Mouse (Mus musculus) liver, embryonic 16.5 days (tissue): ENCODE measurements at regions not wholly inside any gene's neighbourhood (a gene's known extent, or its start where the extent isn't known, plus 50 kb on each side); places are given as distances from the start of the nearest gene placed in this dataset.

Experiments
- ATAC-seq: fragments of 200-750 bp; cut with Nextera tagmentation; 2 replicates; pipeline ENCODE4 v1.8.0; 2017; ENCODE audit warnings: low read depth, mild to moderate bottlenecking, moderate number of reproducible peaks, moderate library complexity
- H3K27ac ChIP-seq: fragments of 300-500 bp; sonication (generic); 2 replicates; pipeline ENCODE4 v1.5.1; 2014; ENCODE audit warnings: mild to moderate bottlenecking, low read length
- H3K27me3 ChIP-seq: fragments of 300-500 bp; sonication (generic); 2 replicates; pipeline ENCODE4 v1.6.1; 2014; ENCODE audit warnings: low read depth, low read length, mixed read lengths; ENCODE audit not compliant: control insufficient read depth, insufficient read depth
- H3K36me3 ChIP-seq: fragments of 300-500 bp; sonication (generic); 2 replicates; pipeline ENCODE4 v1.6.1; 2014; ENCODE audit warnings: mild to moderate bottlenecking; ENCODE audit not compliant: control insufficient read depth, insufficient read depth
- H3K4me1 ChIP-seq: fragments of 300-500 bp; sonication (generic); 2 replicates; pipeline ENCODE4 v1.6.1; 2014; ENCODE audit warnings: low read depth, low read length, mixed read lengths; ENCODE audit not compliant: control insufficient read depth
- H3K4me2 ChIP-seq: fragments of 300-500 bp; sonication (generic); 2 replicates; pipeline ENCODE4 v1.6.1; 2014; ENCODE audit warnings: low read depth, low read length, mixed read lengths
- H3K4me3 ChIP-seq: fragments of 300-500 bp; sonication (generic); 2 replicates; pipeline ENCODE4 v1.5.1; 2014; ENCODE audit warnings: low read depth, mild to moderate bottlenecking, low read length
- H3K9ac ChIP-seq: fragments of 300-500 bp; sonication (generic); 2 replicates; pipeline ENCODE4 v1.6.1; 2014; ENCODE audit warnings: low read depth, low read length
- H3K9me3 ChIP-seq: fragments of 300-500 bp; sonication (generic); replicated peaks from 2 replicates; pipeline ENCODE4 v1.6.1; 2016; ENCODE audit warnings: low read length; ENCODE audit not compliant: control insufficient read depth
- WGBS: fragments of 180-500 bp; shearing (Covaris S2); extraction: QIAGEN DNeasy Blood & Tissue Kit; methylation state at CpG from one replicate; pipeline ENCODE4 v1.1.7; 2014; ENCODE audit not compliant: insufficient replicate concordance; 5-methylcytosine and 5-hydroxymethylcytosine counted together

DNA sequence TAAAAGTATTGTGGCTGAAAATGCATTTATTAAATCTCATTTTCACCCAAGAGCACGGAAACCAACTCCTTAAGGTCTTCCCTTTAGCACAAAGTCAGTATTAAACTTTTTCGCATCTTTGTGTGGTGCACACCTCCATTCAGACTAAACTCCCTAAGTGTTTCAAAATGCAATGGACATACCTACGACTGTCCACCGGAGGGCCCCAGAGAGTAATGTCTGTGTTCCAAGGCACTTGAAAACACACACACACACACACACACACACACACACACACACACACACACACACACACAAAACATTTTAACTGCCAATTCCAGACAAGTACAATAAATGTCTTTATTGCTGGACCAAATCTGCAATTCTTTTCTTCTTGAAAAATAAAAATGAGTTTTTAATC, 243.7 kb downstream of the Foxa2 start:
- Histone ChIP-seq H3K9me3 (no peaks in the 10 kb centered on the region), H3K4me1 (no peaks in the 10 kb centered on the region), H3K27me3 (no peaks in the 10 kb centered on the region), H3K27ac (no peak overlapping the region), H3K36me3 (no peaks in the 10 kb centered on the region), H3K4me3 (no peak overlapping the region), H3K4me2 (no peak overlapping the region), H3K9ac (no peak overlapping the region)
- no peak for ATAC-seq
- WGBS = 21% methylated on average over 4 of the region's 4 CpGs

DNA sequence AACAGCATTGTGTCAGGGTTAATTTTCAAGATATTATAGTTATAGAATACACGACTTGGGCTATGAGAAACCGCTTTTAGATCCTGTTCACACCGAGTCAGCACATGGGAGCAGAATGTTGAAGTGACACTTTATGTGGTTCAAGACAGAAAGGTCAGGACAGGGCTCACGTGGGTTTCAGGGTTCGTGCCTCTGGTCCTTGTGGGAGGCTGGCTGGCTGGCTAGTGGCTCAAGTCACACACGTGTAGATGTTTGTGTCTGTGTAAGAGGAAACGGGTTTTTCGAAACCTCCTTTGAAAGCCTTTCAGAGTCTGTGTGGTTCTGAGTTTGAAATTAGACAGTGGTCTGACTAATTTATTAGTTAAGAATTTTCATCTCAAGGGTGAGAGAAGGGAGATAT, 255.3 kb downstream of the Foxa2 start:
- H3K36me3 ChIP-seq = no peaks in the 10 kb centered on the region
- H3K4me1 ChIP-seq = no peaks in the 10 kb centered on the region
- H3K27ac ChIP-seq = no peak overlapping the region
- H3K4me2 ChIP-seq = no peak overlapping the region
- ATAC-seq = no peak
- H3K27me3 ChIP-seq = no peaks in the 10 kb centered on the region
- 48% methylated on average over 8 of the region's 8 CpGs for WGBS
- no peak overlapping the region for H3K9ac ChIP-seq
- H3K9me3 ChIP-seq = no peaks in the 10 kb centered on the region
- H3K4me3 ChIP-seq = no peak overlapping the region

DNA sequence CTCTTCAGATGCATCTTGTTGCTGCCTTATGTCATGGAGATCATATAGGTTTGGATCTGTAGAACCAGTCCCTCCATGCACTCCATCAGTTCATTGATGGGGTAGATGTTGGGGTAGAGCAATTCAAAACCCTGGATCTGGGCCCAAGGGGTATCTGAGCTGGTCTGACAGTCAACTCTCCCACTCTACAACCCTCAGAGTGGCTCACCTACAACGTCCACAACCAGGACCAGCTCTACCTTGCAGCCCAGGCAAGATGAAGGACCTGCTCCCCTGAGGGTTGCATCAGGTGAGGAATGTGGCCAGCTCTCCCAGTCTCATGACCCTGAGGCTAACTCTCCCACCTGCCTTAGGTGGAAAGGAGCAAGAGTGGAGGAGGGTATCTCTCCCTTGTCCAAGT, 256.9 kb downstream of the Foxa2 start:
- 55% methylated on average over 1 of the region's 1 CpGs for WGBS
- Histone ChIP-seq H3K4me2 (no peak overlapping the region), H3K9ac (no peak overlapping the region), H3K27me3 (no peaks in the 10 kb centered on the region), H3K4me1 (no peaks in the 10 kb centered on the region), H3K27ac (no peak overlapping the region), H3K4me3 (no peak overlapping the region), H3K36me3 (no peaks in the 10 kb centered on the region), H3K9me3 (no peaks in the 10 kb centered on the region)
- ATAC-seq = no peak

DNA sequence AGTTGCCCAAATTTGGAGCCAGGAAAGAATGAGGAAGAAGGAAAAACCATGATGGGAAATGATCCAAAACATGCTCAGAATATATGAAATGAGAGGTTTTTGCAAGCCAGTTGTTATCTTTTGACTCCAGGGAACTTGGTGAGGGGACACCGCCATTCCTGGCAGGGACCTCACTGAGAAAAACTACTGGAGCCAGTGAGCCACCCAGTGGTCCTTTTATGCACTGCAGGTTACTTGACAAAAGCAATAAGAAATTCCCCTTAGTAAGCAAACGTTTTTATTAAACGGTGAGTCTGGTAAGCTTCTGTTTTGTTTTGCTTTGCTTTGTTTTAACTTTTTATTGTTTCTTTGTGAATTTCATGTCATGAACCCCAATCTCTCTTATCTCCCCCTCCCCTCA, 257.5 kb downstream of the Foxa2 start:
- Histone ChIP-seq H3K4me1 (no peaks in the 10 kb centered on the region), H3K9me3 (no peaks in the 10 kb centered on the region), H3K9ac (no peak overlapping the region), H3K36me3 (no peaks in the 10 kb centered on the region), H3K4me2 (no peak overlapping the region), H3K4me3 (no peak overlapping the region), H3K27me3 (no peaks in the 10 kb centered on the region), H3K27ac (no peak overlapping the region)
- whole genome bisulfite sequencing = 9% methylated on average over 3 of the region's 3 CpGs
- no peak for ATAC-seq

DNA sequence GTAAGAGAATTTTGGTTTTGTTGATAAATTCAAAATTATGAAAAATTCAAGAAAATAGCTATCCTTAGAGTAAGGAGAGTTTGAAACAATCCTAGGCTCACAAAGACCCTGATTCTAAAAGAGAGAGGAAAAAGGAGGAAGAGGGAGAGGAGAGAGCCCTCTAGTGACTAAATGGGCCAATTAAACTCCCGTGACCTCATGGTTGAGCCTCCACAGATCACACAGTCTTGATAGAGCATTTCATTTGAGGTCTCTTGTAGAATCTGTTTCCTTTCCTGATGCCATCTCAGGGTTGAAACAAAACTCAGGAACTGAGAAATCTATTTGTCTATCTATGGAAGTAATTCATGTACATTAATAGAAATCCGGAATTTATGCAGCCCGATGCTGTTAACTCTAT, 258.8 kb downstream of the Foxa2 start:
- H3K27ac ChIP-seq = no peak overlapping the region
- H3K36me3 ChIP-seq = no peaks in the 10 kb centered on the region
- 57% methylated on average over 3 of the region's 3 CpGs for WGBS
- no peaks in the 10 kb centered on the region for H3K27me3 ChIP-seq
- no peak for ATAC-seq
- H3K9ac ChIP-seq = no peak overlapping the region
- H3K9me3 ChIP-seq = no peaks in the 10 kb centered on the region
- no peaks in the 10 kb centered on the region for H3K4me1 ChIP-seq
- H3K4me2 ChIP-seq = no peak overlapping the region
- H3K4me3 ChIP-seq = no peak overlapping the region

DNA sequence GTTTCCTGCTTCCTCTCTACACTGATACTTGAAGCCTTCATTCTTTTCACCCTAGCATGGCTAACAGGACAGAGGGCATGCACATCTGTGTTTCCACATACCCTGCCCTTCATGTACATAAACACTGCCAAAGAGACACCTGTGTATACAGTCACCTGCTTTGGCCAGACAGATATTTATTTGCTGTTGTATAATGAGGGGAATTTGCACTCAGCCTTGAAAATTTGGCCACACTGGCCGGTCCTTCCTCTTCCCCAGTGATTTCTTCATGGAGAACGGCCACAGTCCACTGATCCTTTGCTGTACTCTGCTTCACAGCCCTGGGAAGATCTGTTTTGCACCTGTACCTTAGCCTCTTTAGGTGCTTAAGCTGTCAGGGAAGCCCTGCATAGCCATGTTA, 264.3 kb downstream of the Foxa2 start:
- H3K27ac ChIP-seq = no peak overlapping the region
- no peak overlapping the region for H3K9ac ChIP-seq
- no peaks in the 10 kb centered on the region for H3K27me3 ChIP-seq
- 47% methylated on average over 2 of the region's 2 CpGs for WGBS
- no peak overlapping the region for H3K4me3 ChIP-seq
- H3K36me3 ChIP-seq = no peaks in the 10 kb centered on the region
- no peak overlapping the region for H3K4me2 ChIP-seq
- ATAC-seq = no peak
- no peaks in the 10 kb centered on the region for H3K4me1 ChIP-seq
- H3K9me3 ChIP-seq = no peaks in the 10 kb centered on the region

DNA sequence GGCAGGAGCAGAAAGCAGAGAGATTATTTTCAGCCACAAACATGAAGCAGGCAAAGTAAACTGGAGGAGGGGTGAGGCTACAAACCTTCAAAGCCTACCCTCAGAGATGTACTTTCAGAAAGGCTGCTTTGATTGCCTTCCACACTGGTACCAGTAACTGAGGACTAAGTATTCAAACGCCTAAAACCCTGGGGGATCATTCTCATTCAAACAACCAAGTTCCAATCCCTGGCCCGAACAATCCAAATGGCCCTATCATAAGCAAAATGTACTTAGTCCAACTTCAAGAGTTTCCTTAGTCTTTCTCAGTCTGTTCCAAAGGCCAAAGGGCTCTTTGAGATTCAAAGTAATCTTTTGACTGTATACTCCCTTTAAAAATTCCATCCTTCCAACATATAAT, 270.5 kb downstream of the Foxa2 start:
- Histone ChIP-seq H3K9me3 (no peaks in the 10 kb centered on the region), H3K27ac (no peak overlapping the region), H3K9ac (no peak overlapping the region), H3K4me3 (no peak overlapping the region), H3K4me2 (no peak overlapping the region), H3K4me1 (no peaks in the 10 kb centered on the region), H3K36me3 (no peaks in the 10 kb centered on the region), H3K27me3 (no peaks in the 10 kb centered on the region)
- ATAC-seq = no peak
- WGBS = 37% methylated on average over 2 of the region's 2 CpGs

DNA sequence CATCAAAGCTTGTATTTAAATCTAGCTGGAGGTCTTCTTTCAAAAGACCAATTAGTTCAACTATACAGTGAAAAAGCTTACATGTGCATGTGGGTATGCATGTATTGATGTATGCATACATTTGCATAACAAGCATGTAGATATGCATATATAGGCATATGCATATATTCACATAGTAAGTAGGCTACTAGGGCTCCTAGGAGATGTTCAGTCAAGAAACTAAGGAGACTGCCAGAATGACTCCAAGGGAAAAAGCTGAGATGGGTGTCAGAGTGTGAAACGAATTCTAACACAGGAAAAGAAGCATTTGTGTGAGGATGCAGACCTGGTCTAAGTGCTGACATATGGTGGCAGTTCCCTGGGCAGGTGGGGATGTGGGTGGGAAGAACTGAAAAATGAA, 274.2 kb downstream of the Foxa2 start:
- H3K9me3 ChIP-seq = no peaks in the 10 kb centered on the region
- no peak overlapping the region for H3K9ac ChIP-seq
- H3K27me3 ChIP-seq = no peaks in the 10 kb centered on the region
- H3K4me2 ChIP-seq = no peak overlapping the region
- no peaks in the 10 kb centered on the region for H3K36me3 ChIP-seq
- no peak overlapping the region for H3K27ac ChIP-seq
- ATAC-seq = no peak
- 13% methylated on average over 1 of the region's 1 CpGs for WGBS
- no peaks in the 10 kb centered on the region for H3K4me1 ChIP-seq
- H3K4me3 ChIP-seq = no peak overlapping the region

DNA sequence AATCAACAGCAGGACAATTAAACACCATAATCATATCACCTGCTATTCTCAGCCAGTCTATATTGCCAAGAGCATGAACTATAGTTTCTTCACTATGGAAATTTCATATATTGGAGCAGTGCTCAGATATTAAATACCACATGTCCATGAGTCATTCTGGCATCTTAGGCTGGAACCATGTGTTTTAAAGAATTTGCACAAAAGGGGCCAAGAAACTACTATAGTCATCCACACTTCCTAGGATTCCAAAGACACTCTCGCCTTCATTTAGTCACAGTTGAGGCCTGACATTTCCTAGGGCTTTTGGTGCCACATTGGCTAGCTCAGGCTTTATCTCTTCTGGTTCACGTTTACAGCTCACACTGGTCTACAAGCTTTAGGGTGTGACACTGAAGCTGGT, 293.7 kb downstream of the Foxa2 start:
- H3K27me3 ChIP-seq = no peaks in the 10 kb centered on the region
- WGBS = 46% methylated on average over 2 of the region's 2 CpGs
- no peaks in the 10 kb centered on the region for H3K9me3 ChIP-seq
- no peak overlapping the region for H3K27ac ChIP-seq
- no peak overlapping the region for H3K4me2 ChIP-seq
- H3K4me1 ChIP-seq = no peaks in the 10 kb centered on the region
- no peak for ATAC-seq
- no peak overlapping the region for H3K9ac ChIP-seq
- no peak overlapping the region for H3K4me3 ChIP-seq
- no peaks in the 10 kb centered on the region for H3K36me3 ChIP-seq

DNA sequence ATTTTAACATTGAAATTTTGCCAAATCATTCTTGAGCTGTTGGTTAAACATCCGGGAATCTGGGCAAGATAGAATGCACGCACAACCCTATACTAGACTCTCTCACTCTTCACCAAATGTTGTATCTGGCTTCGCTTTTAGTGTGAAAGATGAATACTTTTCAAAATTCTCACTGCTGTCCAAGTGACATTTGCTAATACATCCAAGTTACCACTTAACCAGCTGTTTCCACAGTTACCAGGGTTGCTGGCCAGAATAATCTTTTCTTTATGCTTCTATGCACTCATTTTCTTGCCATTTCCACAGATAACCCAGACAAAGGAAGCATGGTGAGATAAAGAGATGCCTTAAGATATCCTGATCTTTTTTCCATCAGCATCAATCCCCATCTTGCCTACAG, 294.9 kb downstream of the Foxa2 start:
- H3K4me3 ChIP-seq = no peak overlapping the region
- WGBS = 61% methylated on average over 3 of the region's 3 CpGs
- H3K4me2 ChIP-seq = no peak overlapping the region
- H3K36me3 ChIP-seq = no peaks in the 10 kb centered on the region
- no peak overlapping the region for H3K27ac ChIP-seq
- H3K4me1 ChIP-seq = no peaks in the 10 kb centered on the region
- no peaks in the 10 kb centered on the region for H3K27me3 ChIP-seq
- no peak overlapping the region for H3K9ac ChIP-seq
- no peak for ATAC-seq
- no peaks in the 10 kb centered on the region for H3K9me3 ChIP-seq
